Mouse (Mus musculus): ENCODE results near the gene Itprid1. TPM values are rescaled to one million over a fixed set of nuclear protein-coding genes. Genes with fewer than 3 reads are reported as not detected.

The Itprid1 gene
- polyA plus RNA-seq, 1 experiment = not detected

GRCm38 (mm10) chr6:55808692-55809091 lies 28.0 kb upstream of the Itprid1 start:
- no peak overlapping the region for H3ac ChIP-seq (ENCODE audit: control insufficient read depth, insufficient read length, low read depth)
- no peaks in the 10 kb centered on the region for H3K79me3 ChIP-seq (ENCODE audit: low read depth)
- H3K4me3 ChIP-seq (ENCODE audit: insufficient read depth, poor library complexity, severe bottlenecking) = no peak overlapping the region
- no peak for TF ChIP-seq CTCF (IDR thresholded peaks at IDR 0.05; ENCODE audit: control insufficient read depth, insufficient read depth, insufficient read length)
- TF ChIP-seq MYOD1 (IDR thresholded peaks at IDR 0.05; ENCODE audit: control insufficient read depth, insufficient read length, low read depth) = no peak
- no peak for TF ChIP-seq USF1 (IDR thresholded peaks at IDR 0.05; ENCODE audit: low read depth)
- TF ChIP-seq FOSL1 (IDR thresholded peaks at IDR 0.05; ENCODE audit: insufficient read depth, low read length, poor library complexity, severe bottlenecking) = no peak
- no peak for TF ChIP-seq CEBPB (IDR thresholded peaks at IDR 0.05; ENCODE audit: low read depth)
- TF ChIP-seq MAX (IDR thresholded peaks at IDR 0.05) = no peak
- no peak for TF ChIP-seq MYOG (IDR thresholded peaks at IDR 0.05; ENCODE audit: control insufficient read depth, extremely low read depth, insufficient read length)
- H3K36me3 ChIP-seq (ENCODE audit: control insufficient read depth, insufficient read depth) = no peaks in the 10 kb centered on the region
- H3K79me2 ChIP-seq (ENCODE audit: control insufficient read depth, insufficient read depth) = no peaks in the 10 kb centered on the region
- H3K27me3 ChIP-seq (ENCODE audit: control insufficient read depth, insufficient read depth, insufficient read length) = no peaks in the 10 kb centered on the region

- H3K4me3 ChIP-seq (ENCODE audit: insufficient read depth, poor library complexity, severe bottlenecking) = no peak overlapping the region
- no peaks in the 10 kb centered on the region for H3K79me2 ChIP-seq (ENCODE audit: control insufficient read depth, insufficient read depth)
- TF ChIP-seq FOSL1 (IDR thresholded peaks at IDR 0.05; ENCODE audit: insufficient read depth, low read length, poor library complexity, severe bottlenecking) = no peak
- TF ChIP-seq MYOG (IDR thresholded peaks at IDR 0.05; ENCODE audit: control insufficient read depth, extremely low read depth, insufficient read length) = no peak
- no peak for TF ChIP-seq MYOD1 (IDR thresholded peaks at IDR 0.05; ENCODE audit: control insufficient read depth, insufficient read length, low read depth)
- TF ChIP-seq USF1 (IDR thresholded peaks at IDR 0.05; ENCODE audit: low read depth) = no peak
- no peak for TF ChIP-seq CEBPB (IDR thresholded peaks at IDR 0.05; ENCODE audit: low read depth)
- no peak for TF ChIP-seq MAX (IDR thresholded peaks at IDR 0.05)
- no peak for TF ChIP-seq CTCF (IDR thresholded peaks at IDR 0.05; ENCODE audit: control insufficient read depth, insufficient read depth, insufficient read length)
- no peaks in the 10 kb centered on the region for H3K27me3 ChIP-seq (ENCODE audit: control insufficient read depth, insufficient read depth, insufficient read length)
- no peak overlapping the region for H3ac ChIP-seq (ENCODE audit: control insufficient read depth, insufficient read length, low read depth)
- no peaks in the 10 kb centered on the region for H3K79me3 ChIP-seq (ENCODE audit: low read depth)
- no peaks in the 10 kb centered on the region for H3K36me3 ChIP-seq (ENCODE audit: control insufficient read depth, insufficient read depth)
Measured at GRCm38 (mm10) chr6:55811153-55811552, 25.5 kb upstream of the Itprid1 start.

GRCm38 (mm10) chr6:55812353-55812752 lies 24.3 kb upstream of the Itprid1 start:
- TF ChIP-seq MYOD1 (IDR thresholded peaks at IDR 0.05; ENCODE audit: control insufficient read depth, insufficient read length, low read depth) (no peak), MYOG (IDR thresholded peaks at IDR 0.05; ENCODE audit: control insufficient read depth, extremely low read depth, insufficient read length) (no peak), MAX (IDR thresholded peaks at IDR 0.05) (no peak), CEBPB (IDR thresholded peaks at IDR 0.05; ENCODE audit: low read depth) (no peak)
- no peaks in the 10 kb centered on the region for H3K79me2 ChIP-seq (ENCODE audit: control insufficient read depth, insufficient read depth)

GRCm38 (mm10) chr6:55814184-55814926 lies 22.3 kb upstream of the Itprid1 start:
- no peak for TF ChIP-seq CTCF (IDR thresholded peaks at IDR 0.05; ENCODE audit: control insufficient read depth, insufficient read depth, insufficient read length)
- TF ChIP-seq FOSL1 (IDR thresholded peaks at IDR 0.05; ENCODE audit: insufficient read depth, low read length, poor library complexity, severe bottlenecking) = no peak
- no peak for TF ChIP-seq USF1 (IDR thresholded peaks at IDR 0.05; ENCODE audit: low read depth)
- H3K4me3 ChIP-seq (ENCODE audit: insufficient read depth, poor library complexity, severe bottlenecking) = no peak overlapping the region
- H3K27me3 ChIP-seq (ENCODE audit: control insufficient read depth, insufficient read depth, insufficient read length) = no peaks in the 10 kb centered on the region
- no peaks in the 10 kb centered on the region for H3K79me2 ChIP-seq (ENCODE audit: control insufficient read depth, insufficient read depth)
- H3K36me3 ChIP-seq (ENCODE audit: control insufficient read depth, insufficient read depth) = no peaks in the 10 kb centered on the region
- no peaks in the 10 kb centered on the region for H3K79me3 ChIP-seq (ENCODE audit: low read depth)
- H3ac ChIP-seq (ENCODE audit: control insufficient read depth, insufficient read length, low read depth) = no peak overlapping the region

More at GRCm38 (mm10) chr6:55812353-55812752, 24.3 kb upstream of the Itprid1 start:
- H3K4me3 ChIP-seq (ENCODE audit: insufficient read depth, poor library complexity, severe bottlenecking) = no peak overlapping the region
- no peaks in the 10 kb centered on the region for H3K79me3 ChIP-seq (ENCODE audit: low read depth)
- no peaks in the 10 kb centered on the region for H3K36me3 ChIP-seq (ENCODE audit: control insufficient read depth, insufficient read depth)
- H3ac ChIP-seq (ENCODE audit: control insufficient read depth, insufficient read length, low read depth) = no peak overlapping the region
- no peaks in the 10 kb centered on the region for H3K27me3 ChIP-seq (ENCODE audit: control insufficient read depth, insufficient read depth, insufficient read length)

- no peaks in the 10 kb centered on the region for H3K36me3 ChIP-seq (ENCODE audit: control insufficient read depth, insufficient read depth)
Measured at GRCm38 (mm10) chr6:55816911-55817310, 19.8 kb upstream of the Itprid1 start.

GRCm38 (mm10) chr6:55829722-55830121 lies 7.0 kb upstream of the Itprid1 start:
- H3K4me3 ChIP-seq (ENCODE audit: insufficient read depth, poor library complexity, severe bottlenecking) = no peak overlapping the region
- TF ChIP-seq MYOD1 (IDR thresholded peaks at IDR 0.05; ENCODE audit: control insufficient read depth, insufficient read length, low read depth) (no peak), FOSL1 (IDR thresholded peaks at IDR 0.05; ENCODE audit: insufficient read depth, low read length, poor library complexity, severe bottlenecking) (no peak), MAX (IDR thresholded peaks at IDR 0.05) (no peak), MYOG (IDR thresholded peaks at IDR 0.05; ENCODE audit: control insufficient read depth, extremely low read depth, insufficient read length) (no peak), CTCF (IDR thresholded peaks at IDR 0.05; ENCODE audit: control insufficient read depth, insufficient read depth, insufficient read length) (no peak), USF1 (IDR thresholded peaks at IDR 0.05; ENCODE audit: low read depth) (no peak), CEBPB (IDR thresholded peaks at IDR 0.05; ENCODE audit: low read depth) (no peak)

More at GRCm38 (mm10) chr6:55816911-55817310, 19.8 kb upstream of the Itprid1 start:
- TF ChIP-seq MAX (IDR thresholded peaks at IDR 0.05) = no peak
- no peak for TF ChIP-seq CEBPB (IDR thresholded peaks at IDR 0.05; ENCODE audit: low read depth)
- no peak for TF ChIP-seq MYOG (IDR thresholded peaks at IDR 0.05; ENCODE audit: control insufficient read depth, extremely low read depth, insufficient read length)
- TF ChIP-seq MYOD1 (IDR thresholded peaks at IDR 0.05; ENCODE audit: control insufficient read depth, insufficient read length, low read depth) = no peak
- TF ChIP-seq FOSL1 (IDR thresholded peaks at IDR 0.05; ENCODE audit: insufficient read depth, low read length, poor library complexity, severe bottlenecking) = no peak
- TF ChIP-seq USF1 (IDR thresholded peaks at IDR 0.05; ENCODE audit: low read depth) = no peak
- no peak for TF ChIP-seq CTCF (IDR thresholded peaks at IDR 0.05; ENCODE audit: control insufficient read depth, insufficient read depth, insufficient read length)
- Histone ChIP-seq H3K79me2 (ENCODE audit: control insufficient read depth, insufficient read depth) (no peaks in the 10 kb centered on the region), H3K27me3 (ENCODE audit: control insufficient read depth, insufficient read depth, insufficient read length) (no peaks in the 10 kb centered on the region), H3K79me3 (ENCODE audit: low read depth) (no peaks in the 10 kb centered on the region), H3ac (ENCODE audit: control insufficient read depth, insufficient read length, low read depth) (no peak overlapping the region), H3K4me3 (ENCODE audit: insufficient read depth, poor library complexity, severe bottlenecking) (no peak overlapping the region)

More at GRCm38 (mm10) chr6:55829722-55830121, 7.0 kb upstream of the Itprid1 start:
- Histone ChIP-seq H3ac (ENCODE audit: control insufficient read depth, insufficient read length, low read depth) (no peak overlapping the region), H3K27me3 (ENCODE audit: control insufficient read depth, insufficient read depth, insufficient read length) (no peaks in the 10 kb centered on the region), H3K79me2 (ENCODE audit: control insufficient read depth, insufficient read depth) (no peaks in the 10 kb centered on the region), H3K36me3 (ENCODE audit: control insufficient read depth, insufficient read depth) (no peaks in the 10 kb centered on the region), H3K79me3 (ENCODE audit: low read depth) (no peaks in the 10 kb centered on the region)

Measured in C2C12 (cell line).